Mouse (Mus musculus): ENCODE measurements at regions not wholly inside any gene's neighbourhood (a gene's known extent, or its start where the extent isn't known, plus 50 kb on each side); places are given as distances from the start of the nearest gene placed in this dataset.
A peak's percentile ranks its signal among the peaks of the same experiment; 100 is the strongest.

DNA sequence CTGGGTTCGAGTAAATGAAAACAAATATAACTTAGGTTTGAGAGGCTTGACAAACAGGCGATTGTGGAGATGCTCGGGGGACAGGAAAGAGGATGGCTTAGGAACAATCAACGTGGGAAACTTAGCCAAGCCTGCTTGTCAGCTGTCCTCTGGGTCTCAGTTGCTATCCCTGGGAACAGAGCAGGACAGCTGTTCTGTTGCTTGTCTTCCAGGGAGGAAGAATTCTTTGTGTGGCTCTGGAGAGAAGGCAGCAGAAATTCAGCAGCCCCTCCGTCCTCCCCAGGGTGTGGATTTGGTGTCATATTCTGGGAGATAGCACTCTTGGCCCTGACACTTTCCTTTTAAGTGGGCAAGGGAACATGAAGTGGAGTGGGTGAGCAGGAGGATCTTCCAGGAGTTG, 98.1 kb upstream of the Foxd3 start:
- H3K4me3 ChIP-seq (ENCODE audit: low read depth, low read length), result no peak overlapping the region
- no peak overlapping the region for H3K9ac ChIP-seq (ENCODE audit: low read depth, poor library complexity, severe bottlenecking)
- H3K4me1 ChIP-seq (ENCODE audit: control insufficient read depth, insufficient read depth, low read length), result no peaks in the 10 kb centered on the region
- no peaks in the 10 kb centered on the region for H3K27me3 ChIP-seq (ENCODE audit: control insufficient read depth, insufficient read depth, low read length, poor library complexity, severe bottlenecking)
- no peak for TF ChIP-seq EP300 (IDR thresholded peaks at IDR 0.05; ENCODE audit: insufficient read depth, low read depth, low read length)
- no peak for TF ChIP-seq CTCF (IDR thresholded peaks at IDR 0.05; ENCODE audit: low read depth, low read length)
- no peaks in the 10 kb centered on the region for H3K9me3 ChIP-seq (replicated peaks; ENCODE audit: control insufficient read depth, insufficient read depth, low read length, poor library complexity, severe bottlenecking)
- no peak overlapping the region for H3K27ac ChIP-seq (ENCODE audit: insufficient read depth, low read length)
- no peaks in the 10 kb centered on the region for H3K36me3 ChIP-seq (ENCODE audit: control insufficient read depth, insufficient read depth, low read length, poor library complexity, severe bottlenecking)

DNA sequence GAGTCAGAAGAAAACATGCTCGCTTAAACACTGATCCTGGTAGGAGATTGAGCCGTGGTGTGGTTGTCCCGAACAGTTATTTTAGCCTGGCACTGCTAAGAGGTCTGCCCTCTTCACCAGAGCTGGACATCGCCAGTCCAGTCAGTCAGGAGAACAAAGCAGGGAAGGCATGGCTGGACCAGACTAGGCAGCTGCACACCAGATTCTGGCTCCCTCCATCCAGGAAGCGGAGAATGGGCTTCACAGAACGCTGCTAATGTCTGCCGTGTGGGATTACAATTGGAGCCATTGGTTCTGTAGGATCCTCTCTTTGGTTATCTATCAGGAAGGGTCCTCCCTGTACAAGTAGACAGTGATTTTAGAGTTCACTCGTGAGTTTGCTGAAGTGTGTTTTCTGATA, 95.5 kb upstream of the Foxd3 start:
- Histone ChIP-seq H3K9ac (ENCODE audit: low read depth, poor library complexity, severe bottlenecking) (no peak overlapping the region), H3K27ac (ENCODE audit: insufficient read depth, low read length) (no peak overlapping the region), H3K4me3 (ENCODE audit: low read depth, low read length) (no peak overlapping the region), H3K27me3 (ENCODE audit: control insufficient read depth, insufficient read depth, low read length, poor library complexity, severe bottlenecking) (no peaks in the 10 kb centered on the region), H3K36me3 (ENCODE audit: control insufficient read depth, insufficient read depth, low read length, poor library complexity, severe bottlenecking) (no peaks in the 10 kb centered on the region), H3K9me3 (replicated peaks; ENCODE audit: control insufficient read depth, insufficient read depth, low read length, poor library complexity, severe bottlenecking) (no peaks in the 10 kb centered on the region), H3K4me1 (ENCODE audit: control insufficient read depth, insufficient read depth, low read length) (no peaks in the 10 kb centered on the region)
- no peak for TF ChIP-seq EP300 (IDR thresholded peaks at IDR 0.05; ENCODE audit: insufficient read depth, low read depth, low read length)
- TF ChIP-seq POLR2A (IDR thresholded peaks at IDR 0.05; ENCODE audit: insufficient read depth, low read length), result no peak
- TF ChIP-seq CTCF (IDR thresholded peaks at IDR 0.05; ENCODE audit: low read depth, low read length), result no peak

DNA sequence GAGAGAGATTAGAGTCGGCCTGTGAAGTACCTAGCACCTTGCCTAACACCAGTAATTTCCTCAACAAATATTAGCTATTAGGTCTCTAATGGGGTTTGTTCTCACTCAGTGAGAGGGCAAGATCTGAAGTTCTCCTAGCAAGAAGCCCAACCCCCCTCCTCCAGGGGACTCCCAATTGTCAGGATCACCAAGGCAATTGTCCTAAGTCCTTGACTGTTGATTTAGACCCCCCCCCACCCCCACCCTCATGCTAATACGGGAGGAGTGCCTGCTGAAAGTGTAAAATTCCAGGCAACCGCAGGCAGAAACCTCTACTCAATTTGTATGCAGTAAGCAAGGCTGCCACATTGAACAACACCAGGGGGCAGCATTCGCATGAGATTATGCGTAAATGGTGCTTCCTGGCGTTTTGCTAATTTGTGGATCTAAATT, 94.6 kb upstream of the Foxd3 start:
- TF ChIP-seq CTCF (IDR thresholded peaks at IDR 0.05; ENCODE audit: low read depth, low read length) (no peak), POLR2A (IDR thresholded peaks at IDR 0.05; ENCODE audit: insufficient read depth, low read length) (no peak), EP300 (IDR thresholded peaks at IDR 0.05; ENCODE audit: insufficient read depth, low read depth, low read length) (no peak)
- Histone ChIP-seq H3K9ac (ENCODE audit: low read depth, poor library complexity, severe bottlenecking) (no peak overlapping the region), H3K27ac (ENCODE audit: insufficient read depth, low read length) (no peak overlapping the region), H3K4me1 (ENCODE audit: control insufficient read depth, insufficient read depth, low read length) (no peaks in the 10 kb centered on the region), H3K36me3 (ENCODE audit: control insufficient read depth, insufficient read depth, low read length, poor library complexity, severe bottlenecking) (no peaks in the 10 kb centered on the region), H3K27me3 (ENCODE audit: control insufficient read depth, insufficient read depth, low read length, poor library complexity, severe bottlenecking) (no peaks in the 10 kb centered on the region), H3K9me3 (replicated peaks; ENCODE audit: control insufficient read depth, insufficient read depth, low read length, poor library complexity, severe bottlenecking) (no peaks in the 10 kb centered on the region), H3K4me3 (ENCODE audit: low read depth, low read length) (no peak overlapping the region)

DNA sequence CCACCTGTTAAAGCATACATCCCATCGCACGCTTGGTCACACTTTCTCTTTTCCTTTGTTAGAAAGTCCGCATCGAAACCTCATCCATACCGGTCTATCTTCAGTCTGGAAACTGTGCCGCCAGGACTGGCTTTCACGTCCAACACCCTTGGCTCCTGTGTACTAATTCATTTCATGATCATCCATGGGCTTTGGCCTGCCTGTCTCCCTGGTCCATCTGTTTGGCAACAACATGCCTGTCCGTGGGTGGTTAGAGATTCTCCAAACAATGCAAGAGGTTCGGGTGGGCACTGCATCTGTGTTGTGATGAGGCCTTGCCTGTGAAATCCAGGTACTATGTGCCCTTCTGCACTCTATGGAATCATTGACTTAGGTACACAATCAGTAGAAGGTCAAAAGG, 90.7 kb upstream of the Foxd3 start:
- TF ChIP-seq EP300 (IDR thresholded peaks at IDR 0.05; ENCODE audit: insufficient read depth, low read depth, low read length) (no peak), CTCF (IDR thresholded peaks at IDR 0.05; ENCODE audit: low read depth, low read length) (no peak), POLR2A (IDR thresholded peaks at IDR 0.05; ENCODE audit: insufficient read depth, low read length) (no peak)
- Histone ChIP-seq H3K36me3 (ENCODE audit: control insufficient read depth, insufficient read depth, low read length, poor library complexity, severe bottlenecking) (no peaks in the 10 kb centered on the region), H3K27me3 (ENCODE audit: control insufficient read depth, insufficient read depth, low read length, poor library complexity, severe bottlenecking) (no peaks in the 10 kb centered on the region), H3K27ac (ENCODE audit: insufficient read depth, low read length) (no peak overlapping the region), H3K4me3 (ENCODE audit: low read depth, low read length) (no peak overlapping the region), H3K4me1 (ENCODE audit: control insufficient read depth, insufficient read depth, low read length) (no peaks in the 10 kb centered on the region), H3K9ac (ENCODE audit: low read depth, poor library complexity, severe bottlenecking) (no peak overlapping the region), H3K9me3 (replicated peaks; ENCODE audit: control insufficient read depth, insufficient read depth, low read length, poor library complexity, severe bottlenecking) (no peaks in the 10 kb centered on the region)

DNA sequence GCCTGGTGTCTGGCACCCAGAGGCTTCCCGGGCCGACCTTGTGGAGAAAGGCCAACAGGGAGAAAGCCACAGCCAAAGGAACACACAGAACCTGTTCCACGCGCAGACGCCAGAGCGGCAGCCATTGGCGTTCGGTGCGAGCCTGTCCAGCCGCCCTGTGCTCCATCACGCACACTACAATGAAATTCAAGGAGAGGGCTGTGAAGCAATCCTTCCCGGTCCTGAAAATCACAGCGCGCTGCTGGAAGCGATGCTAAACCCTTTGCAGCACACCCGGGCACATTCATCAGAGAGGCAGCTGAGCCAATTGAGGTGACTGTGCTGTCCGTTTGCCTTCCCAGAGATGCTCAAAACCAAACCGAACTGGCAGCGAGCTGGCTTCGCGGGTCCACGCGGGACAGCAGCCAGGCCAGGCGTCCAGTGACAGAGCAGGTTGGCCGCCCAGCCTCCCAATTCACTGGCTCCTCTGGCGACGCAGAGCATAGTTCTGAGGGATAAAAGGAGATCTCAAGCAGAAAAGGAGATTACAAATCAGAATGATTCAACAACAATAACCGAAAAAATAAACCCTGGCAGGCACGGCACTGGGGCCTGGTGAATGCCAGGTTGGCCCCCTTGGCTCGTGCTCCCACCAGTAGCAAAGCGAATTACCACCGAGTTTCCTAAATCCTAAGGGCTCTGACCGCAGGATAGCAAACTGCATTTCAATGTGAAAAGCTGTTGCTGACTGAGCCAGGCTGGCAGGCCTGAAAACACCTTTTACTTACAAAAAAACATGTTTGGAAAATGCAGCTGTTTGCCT, 83.1 kb upstream of the Foxd3 start:
- no peak overlapping the region for H3K27ac ChIP-seq (ENCODE audit: insufficient read depth, low read length)
- no peaks in the 10 kb centered on the region for H3K9me3 ChIP-seq (replicated peaks; ENCODE audit: control insufficient read depth, insufficient read depth, low read length, poor library complexity, severe bottlenecking)
- H3K9ac ChIP-seq (ENCODE audit: low read depth, poor library complexity, severe bottlenecking), result peak overlapping the region; percentile 14
- H3K36me3 ChIP-seq (ENCODE audit: control insufficient read depth, insufficient read depth, low read length, poor library complexity, severe bottlenecking), result no peaks in the 10 kb centered on the region
- H3K4me3 ChIP-seq (ENCODE audit: low read depth, low read length), result peak overlapping the region; percentile 20
- H3K27me3 ChIP-seq (ENCODE audit: control insufficient read depth, insufficient read depth, low read length, poor library complexity, severe bottlenecking), result no peaks in the 10 kb centered on the region
- no peaks in the 10 kb centered on the region for H3K4me1 ChIP-seq (ENCODE audit: control insufficient read depth, insufficient read depth, low read length)
- TF ChIP-seq EP300 (IDR thresholded peaks at IDR 0.05; ENCODE audit: insufficient read depth, low read depth, low read length), result no peak
- no peak for TF ChIP-seq CTCF (IDR thresholded peaks at IDR 0.05; ENCODE audit: low read depth, low read length)
- TF ChIP-seq POLR2A (IDR thresholded peaks at IDR 0.05; ENCODE audit: insufficient read depth, low read length), result no peak

DNA sequence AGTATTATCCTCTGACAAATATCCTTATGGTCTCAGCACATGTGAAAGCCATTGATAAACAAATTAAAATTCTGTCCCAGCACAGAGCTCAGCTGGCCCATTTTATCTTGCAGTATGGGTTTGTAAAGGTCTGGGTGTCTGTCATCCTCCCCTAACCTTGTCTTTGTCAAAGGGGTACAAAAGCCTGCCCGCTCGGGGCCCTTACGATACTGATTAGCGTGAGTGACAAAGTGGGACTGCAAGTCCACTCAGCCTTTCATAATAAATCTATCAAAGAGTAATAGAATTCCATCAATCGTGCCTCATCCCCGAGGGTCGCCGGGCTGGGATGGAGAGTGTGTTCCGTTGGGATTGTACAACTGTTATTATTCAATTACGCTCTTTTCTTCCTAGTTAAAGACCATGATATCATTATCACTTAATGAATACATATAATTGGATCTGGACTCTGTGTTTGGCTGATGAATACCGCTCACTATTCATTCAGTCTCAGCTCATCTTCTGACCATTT, 82.0 kb upstream of the Foxd3 start:
- TF ChIP-seq POLR2A (IDR thresholded peaks at IDR 0.05; ENCODE audit: insufficient read depth, low read length) (no peak), EP300 (IDR thresholded peaks at IDR 0.05; ENCODE audit: insufficient read depth, low read depth, low read length) (no peak), CTCF (IDR thresholded peaks at IDR 0.05; ENCODE audit: low read depth, low read length) (no peak)
- Histone ChIP-seq H3K9ac (ENCODE audit: low read depth, poor library complexity, severe bottlenecking) (no peak overlapping the region), H3K4me3 (ENCODE audit: low read depth, low read length) (no peak overlapping the region), H3K36me3 (ENCODE audit: control insufficient read depth, insufficient read depth, low read length, poor library complexity, severe bottlenecking) (no peaks in the 10 kb centered on the region), H3K27ac (ENCODE audit: insufficient read depth, low read length) (no peak overlapping the region), H3K27me3 (ENCODE audit: control insufficient read depth, insufficient read depth, low read length, poor library complexity, severe bottlenecking) (no peaks in the 10 kb centered on the region), H3K4me1 (ENCODE audit: control insufficient read depth, insufficient read depth, low read length) (no peaks in the 10 kb centered on the region), H3K9me3 (replicated peaks; ENCODE audit: control insufficient read depth, insufficient read depth, low read length, poor library complexity, severe bottlenecking) (no peaks in the 10 kb centered on the region)

Data from ES-Bruce4 (cell line).